In the genomic region with DNA sequence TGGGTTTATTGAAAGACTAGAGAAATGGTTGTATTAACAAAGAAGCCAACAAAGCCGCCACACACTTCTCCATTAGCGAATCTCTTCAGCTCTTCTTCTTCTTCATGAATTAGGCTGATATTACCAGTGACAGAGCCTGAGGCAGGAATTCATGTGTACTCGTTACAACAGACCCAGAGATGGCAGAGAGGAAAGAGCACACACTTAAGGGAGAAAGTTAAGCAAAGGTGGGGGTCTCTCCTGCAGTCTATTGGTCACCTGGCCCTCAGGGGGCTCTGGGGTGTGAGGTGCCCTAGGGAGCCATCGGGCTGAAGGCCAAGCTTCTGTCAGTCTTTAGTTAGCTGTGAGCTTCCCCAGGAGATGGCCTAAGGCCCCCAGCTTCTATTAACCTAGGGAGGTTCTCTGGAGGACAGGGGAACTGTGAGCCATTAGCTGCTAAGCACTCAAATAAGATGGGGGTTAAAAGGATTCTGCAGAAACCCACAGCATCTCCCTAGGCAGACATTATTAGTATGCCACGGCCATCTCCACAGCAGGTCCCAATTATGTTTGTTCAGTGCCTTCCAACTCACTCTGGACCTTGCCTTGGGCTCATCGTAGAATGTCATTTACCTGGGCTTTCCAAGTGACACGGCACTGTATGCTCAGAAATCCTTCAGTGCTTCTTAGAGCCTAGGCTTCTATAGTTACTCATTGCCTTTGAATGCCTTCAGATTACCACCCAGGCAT, we compare ENCODE assay signal across 21 mouse cellular contexts.
"Had no signal": no experiment of that assay in that cellular context is flagged by ENCODE, and none has a peak within 500 bp of the region (broad histone marks: within the 10 kb centered on the region; RNA-seq: fewer than 3 reads in every experiment).

No protein-coding gene starts in this region.

- H3K27ac ChIP-seq: limb, embryonic 10.5 days; limb, embryonic 13.5 days; liver, embryonic 12.5 days; liver, embryonic 15.5 days; lung, embryonic 15.5 days; midbrain, embryonic 12.5 days; stomach, embryonic 15.5 days had no signal

- H3K4me1 ChIP-seq: limb, embryonic 10.5 days; limb, embryonic 13.5 days; liver, embryonic 12.5 days; liver, embryonic 15.5 days; lung, embryonic 15.5 days; megakaryocyte, embryonic 14.5 days; midbrain, embryonic 12.5 days; stomach, embryonic 15.5 days had no signal

- DNase-seq: kidney, adult 18-20 months; kidney, adult 9 months; kidney, postnatal 10 days; kidney, postnatal 36 days; layer of hippocampus, adult 9-11 months; liver; lung, adult 18-20 months; lung, postnatal 10 days; lung, postnatal 36 days; retina, postnatal 1 day; right cerebral cortex, postnatal 25 days; spleen, adult 18-20 months; thymus, postnatal 25 days had no signal

- H3K27me3 ChIP-seq: limb, embryonic 13.5 days; liver, embryonic 12.5 days; liver, embryonic 15.5 days; lung, embryonic 15.5 days; megakaryocyte, embryonic 14.5 days; midbrain, embryonic 12.5 days; stomach, embryonic 15.5 days had no signal

- H3K36me3 ChIP-seq: limb, embryonic 10.5 days; limb, embryonic 13.5 days; liver, embryonic 12.5 days; liver, embryonic 15.5 days; lung, embryonic 15.5 days; midbrain, embryonic 12.5 days; stomach, embryonic 15.5 days had no signal

- H3K4me2 ChIP-seq: limb, embryonic 13.5 days; liver, embryonic 12.5 days; liver, embryonic 15.5 days; lung, embryonic 15.5 days; midbrain, embryonic 12.5 days; stomach, embryonic 15.5 days had no signal

- H3K4me3 ChIP-seq: limb, embryonic 10.5 days; limb, embryonic 13.5 days; liver, embryonic 12.5 days; liver, embryonic 15.5 days; lung, embryonic 15.5 days; megakaryocyte, embryonic 14.5 days; midbrain, embryonic 12.5 days; stomach, embryonic 15.5 days had no signal

- H3K9ac ChIP-seq: limb, embryonic 13.5 days; liver, embryonic 12.5 days; liver, embryonic 15.5 days; lung, embryonic 15.5 days; midbrain, embryonic 12.5 days; stomach, embryonic 15.5 days had no signal

- H3K9me3 ChIP-seq: limb, embryonic 10.5 days; limb, embryonic 13.5 days; liver, embryonic 12.5 days; liver, embryonic 15.5 days; lung, embryonic 15.5 days; megakaryocyte, embryonic 14.5 days; midbrain, embryonic 12.5 days; stomach, embryonic 15.5 days had no signal

- ATAC-seq: liver, embryonic 12.5 days had no signal
